Mouse (Mus musculus) brain, embryonic 14.5 days (tissue): Measurements from ENCODE around the gene Htatip2.

Experiments
- CTCF ChIP-seq: fragments of 200-500 bp; IDR thresholded peaks from 2 replicates; pipeline ENCODE4 v1.5.1; 2012; ENCODE audit warnings: inconsistent platforms, mild to moderate bottlenecking, moderate library complexity, borderline replicate concordance; ENCODE audit not compliant: insufficient read depth, insufficient read length; ENCODE audit errors: extremely low read depth
- POLR2A ChIP-seq: fragments of 200-500 bp; IDR thresholded peaks from 2 replicates; pipeline ENCODE4 v1.6.1; 2012; ENCODE audit warnings: mild to moderate bottlenecking, inconsistent platforms, borderline replicate concordance; ENCODE audit not compliant: poor library complexity, insufficient read depth, insufficient read length, severe bottlenecking; ENCODE audit errors: extremely low read depth

DNA sequence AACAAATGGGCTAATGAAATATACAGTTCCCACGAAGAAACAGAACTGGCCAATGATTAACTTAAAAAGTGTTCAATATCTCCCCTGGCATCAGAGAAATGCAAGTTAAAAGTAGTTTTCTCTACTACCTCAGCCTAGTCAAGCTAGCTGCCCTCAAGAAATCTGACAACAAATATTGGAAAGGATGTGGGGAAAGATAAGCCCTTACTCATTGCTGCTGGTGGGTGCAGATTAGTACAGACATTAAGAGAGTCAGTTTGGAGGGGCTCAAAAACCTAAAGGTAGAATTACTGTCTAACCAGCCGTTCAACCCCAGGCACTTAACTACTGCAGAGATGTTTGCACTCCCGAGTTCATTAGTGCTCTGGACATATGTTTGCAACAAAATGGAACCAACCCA is 46.7 kb downstream of the Htatip2 start:
- no peak for TF ChIP-seq CTCF
- TF ChIP-seq POLR2A = no peak
